Mouse (Mus musculus): ENCODE measurements around the gene Chrne. TPM values are rescaled to one million over a fixed set of nuclear protein-coding genes. Genes with fewer than 3 reads are reported as not detected.

Chrne gene
- total RNA-seq (2021) = 10 to 100 TPM; 18.0 to 28.1 TPM
- long read RNA-seq, experiment 1, transcript Chrne-202 (12 exons, 1,591 nt) = major isoform, 9 of 24 reads
- long read RNA-seq, experiment 1, partial matches to known transcripts = 8 of 24 reads
- long read RNA-seq, experiment 1, other reads (novel, unspliced or antisense) = 5 of 24 reads
- long read RNA-seq, experiment 2, transcript Chrne-202 (12 exons, 1,591 nt) = major isoform, 8 of 26 reads
- long read RNA-seq, experiment 2, partial matches to known transcripts = 2 of 26 reads
- long read RNA-seq, experiment 2, other reads (novel, unspliced or antisense) = 12 of 26 reads

DNA sequence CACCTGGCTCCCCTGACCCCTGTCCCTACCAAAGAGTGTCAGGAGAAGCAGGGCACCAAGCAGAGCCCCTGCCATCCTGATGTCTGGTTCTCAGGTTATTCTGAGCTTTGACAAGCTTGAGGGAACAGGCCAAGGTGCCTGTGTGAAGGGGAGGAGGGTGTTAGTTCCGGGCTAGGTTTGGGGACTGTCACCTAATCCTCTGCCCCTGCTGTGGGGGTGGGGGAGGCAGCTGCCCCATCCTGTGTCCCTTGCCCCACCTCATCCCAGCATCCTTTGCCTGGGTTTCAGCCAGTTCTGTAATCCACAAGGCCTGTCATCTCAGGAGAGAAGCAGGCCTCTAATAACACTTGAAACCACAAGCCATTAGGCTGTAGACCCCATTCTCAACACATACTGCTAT, at the start of gene Chrne:
Gene Chrne (minus strand): TSS at position 116 of the 400 bp plus-strand sequence.
- DNase-seq = peak in 1 of 2 experiments; percentile 28

DNA sequence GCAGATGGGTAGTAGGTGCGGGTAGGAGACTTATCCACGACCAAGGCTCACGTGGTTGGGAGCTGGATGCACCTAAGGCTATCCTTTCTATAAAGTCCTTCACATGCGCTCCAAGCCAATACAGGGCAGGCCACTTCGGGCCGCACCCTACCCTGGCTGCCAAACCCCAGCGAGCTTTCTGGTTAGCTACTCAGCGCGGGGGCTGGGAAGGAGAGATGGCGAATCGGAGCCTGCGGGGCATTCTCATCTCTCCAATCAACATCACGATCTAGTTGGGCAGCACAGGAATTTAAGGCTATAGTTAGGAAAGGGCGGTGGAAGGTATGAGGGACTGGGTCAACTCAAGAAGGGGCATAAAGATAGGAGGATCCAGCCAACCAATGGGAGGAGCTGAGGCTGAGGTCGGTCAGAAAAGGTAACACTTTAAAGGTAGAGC, 49.3 kb upstream of the Chrne start:
- intact Hi-C loops (cut with DNase I) = loop anchor here (2.0 kb wide), 1 partner anchor 14 kb away; the partner anchor contains the start of gene Pfn1
- DNase-seq = peak; percentile 73 to 75

More for the DNA sequence above, at the start of gene Chrne:
- intact Hi-C loops (cut with DNase I) = no loop called here

DNA sequence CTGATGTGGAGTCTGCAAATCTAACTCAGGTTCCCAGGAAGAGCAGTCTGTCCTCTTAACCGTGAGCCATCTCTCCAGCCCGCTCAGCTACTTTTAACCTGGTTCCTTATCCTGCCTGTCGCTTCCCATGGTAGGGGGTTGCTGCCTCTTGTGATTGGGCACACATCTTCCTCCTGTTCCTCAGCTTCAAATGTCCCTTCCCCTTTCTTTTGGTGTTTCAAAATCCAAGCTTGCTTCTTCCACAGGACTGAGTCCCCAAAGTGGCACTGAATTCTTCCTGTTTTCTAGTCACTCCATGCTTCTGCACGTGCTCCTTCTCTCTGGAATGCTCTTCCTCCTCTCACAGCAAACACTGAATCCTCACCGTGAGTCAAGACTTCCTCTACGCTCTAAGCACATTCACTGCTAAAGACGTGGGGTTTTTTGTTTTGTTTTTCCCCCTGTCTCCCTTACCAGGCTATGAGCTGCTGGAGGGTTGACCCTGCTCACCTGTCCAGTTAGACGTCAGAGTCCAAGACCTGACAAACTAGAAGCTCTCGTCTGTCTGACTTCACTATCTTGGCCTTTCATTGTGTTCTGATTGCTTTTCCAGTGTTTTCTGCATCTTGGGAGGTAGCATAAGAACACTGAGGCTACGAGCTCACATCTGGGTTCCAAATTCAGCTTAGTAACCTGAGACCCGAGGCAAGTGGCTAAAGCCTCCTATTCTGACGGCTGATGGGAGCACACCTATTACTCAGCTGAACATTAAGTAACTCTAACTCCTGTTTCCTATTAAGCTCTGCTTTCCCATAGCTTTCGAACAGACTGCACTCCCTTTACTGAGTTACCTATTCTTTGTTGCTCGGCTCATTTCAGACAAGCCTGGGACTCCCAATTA, 48.5 kb upstream of the Chrne start:
- intact Hi-C loops (cut with DNase I) = loop anchor here (2.0 kb wide), 1 partner anchor 13 kb away; the partner anchor contains the start of gene Pfn1
- no peak for DNase-seq

DNA sequence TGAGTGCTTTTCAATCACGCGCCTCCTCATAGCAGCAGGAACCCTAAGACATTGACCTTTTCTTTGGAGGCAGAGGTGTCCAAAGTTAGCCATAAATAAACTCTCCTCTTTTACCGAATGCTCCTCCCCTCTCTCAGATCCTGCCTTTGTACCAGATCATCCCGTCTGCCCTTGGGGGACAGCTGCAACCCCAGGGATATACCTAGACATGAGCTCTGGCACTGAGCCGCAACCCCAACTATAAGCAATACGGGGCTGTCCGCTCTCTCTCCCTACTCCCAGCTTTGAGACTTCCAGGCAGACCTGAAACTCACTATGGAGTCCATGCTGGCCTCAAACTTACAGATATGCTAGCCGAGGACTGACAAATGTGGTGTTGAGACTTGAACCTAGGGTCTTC, 47.7 kb upstream of the Chrne start:
- no peak for DNase-seq
- intact Hi-C loops (cut with DNase I) = no loop called here

DNA sequence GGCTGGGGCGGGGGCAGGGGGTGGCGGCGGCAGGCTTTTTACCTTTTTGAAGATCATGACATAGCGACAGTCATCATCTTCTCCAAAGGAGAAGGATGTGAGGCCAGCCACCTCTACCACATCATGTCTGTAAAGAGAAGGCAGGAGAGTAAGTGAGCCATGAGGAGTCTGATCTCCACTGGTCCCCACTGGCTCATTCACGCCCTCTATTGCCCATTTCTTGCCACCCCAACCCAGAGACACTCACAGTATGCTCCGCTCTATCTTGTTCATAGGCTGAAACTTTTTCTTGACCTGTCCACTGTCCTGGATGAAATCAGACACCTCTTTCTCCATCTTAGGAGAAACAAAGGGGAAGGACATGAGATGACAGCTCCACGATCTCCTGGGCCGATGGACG, 45.7 kb upstream of the Chrne start:
- intact Hi-C loops (cut with DNase I) = no loop called here
- no peak for DNase-seq

DNA sequence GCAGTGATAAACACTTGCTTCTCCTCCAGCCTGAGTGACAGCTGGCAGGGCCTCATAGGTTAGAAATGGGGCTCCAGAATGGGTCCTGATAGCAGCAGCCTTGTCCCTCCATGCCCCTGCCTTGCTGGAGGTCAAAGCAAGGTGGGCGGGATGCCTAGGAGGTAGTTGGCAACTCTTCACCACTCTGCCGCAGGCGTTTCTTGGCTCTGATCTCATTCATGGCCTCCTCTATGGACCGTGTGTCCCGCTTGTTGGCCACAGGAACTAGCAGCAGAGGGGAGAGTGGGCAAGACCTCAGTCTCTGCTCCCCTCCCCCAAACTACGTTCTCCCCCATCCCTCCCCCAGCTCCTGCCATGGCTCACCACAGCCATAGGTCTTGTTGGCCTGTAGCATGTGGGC, 44.9 kb upstream of the Chrne start:
- peak; percentile 30 to 60 for DNase-seq

DNA sequence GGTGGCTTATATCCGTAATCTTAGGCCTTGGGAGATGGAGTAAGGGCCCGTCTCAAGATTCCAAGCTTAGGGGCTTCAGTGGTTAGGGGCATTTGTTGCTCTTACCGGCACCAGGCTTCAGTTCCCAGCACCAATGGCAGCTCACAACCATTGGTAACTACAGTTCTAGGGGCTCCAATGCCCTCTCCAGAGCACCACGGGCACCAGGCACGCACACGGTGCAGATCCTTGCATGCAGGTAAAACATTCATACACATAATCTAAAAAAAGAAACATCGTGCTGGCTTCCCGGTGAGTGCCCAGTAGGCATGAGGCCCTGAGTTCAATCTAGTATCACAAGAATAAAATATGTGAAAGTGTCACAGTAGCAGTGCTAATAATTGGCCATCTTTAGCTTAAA, 44.1 kb upstream of the Chrne start:
- intact Hi-C loops (cut with DNase I) = no loop called here
- DNase-seq = no peak

More for the DNA sequence above, 44.9 kb upstream of the Chrne start:
- intact Hi-C loops (cut with DNase I) = no loop called here

DNA sequence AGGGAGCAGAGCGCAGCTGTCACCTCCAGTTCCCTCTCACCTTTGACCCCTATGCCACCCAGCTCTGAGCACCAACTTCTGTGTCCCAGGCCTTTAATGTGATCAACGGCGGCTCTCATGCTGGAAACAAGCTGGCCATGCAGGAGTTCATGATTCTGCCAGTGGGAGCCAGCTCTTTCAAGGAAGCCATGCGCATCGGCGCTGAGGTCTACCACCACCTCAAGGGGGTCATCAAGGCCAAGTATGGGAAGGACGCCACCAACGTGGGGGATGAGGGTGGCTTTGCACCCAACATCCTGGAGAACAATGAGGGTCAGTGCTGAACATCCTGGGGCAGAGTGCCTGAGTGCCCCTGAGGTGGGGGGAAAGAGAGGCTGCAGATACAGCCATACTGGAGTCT, 41.6 kb upstream of the Chrne start:
- intact Hi-C loops (cut with DNase I) = no loop called here
- no peak for DNase-seq

DNA sequence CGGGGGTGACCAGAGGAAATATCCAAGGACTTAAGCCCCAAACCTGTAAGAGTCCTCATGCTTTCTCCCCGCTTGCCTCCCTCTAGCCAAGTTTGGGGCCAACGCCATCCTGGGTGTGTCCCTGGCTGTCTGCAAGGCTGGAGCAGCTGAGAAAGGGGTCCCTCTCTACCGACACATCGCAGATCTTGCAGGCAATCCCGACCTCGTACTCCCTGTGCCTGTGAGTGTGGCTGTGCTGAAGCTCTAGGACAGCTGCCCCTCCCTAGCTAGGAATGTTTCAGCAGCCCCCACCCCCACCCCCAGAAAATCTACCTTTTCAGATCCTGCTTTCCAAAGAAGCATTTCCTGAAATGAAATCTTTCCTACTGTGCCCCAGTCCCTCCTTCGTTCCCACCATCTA, 39.9 kb upstream of the Chrne start:
- intact Hi-C loops (cut with DNase I) = loop anchor here (10.0 kb wide), 1 partner anchor 664 kb away; the partner anchor contains the start of genes Gabarap and Phf23
- DNase-seq = no peak

DNA sequence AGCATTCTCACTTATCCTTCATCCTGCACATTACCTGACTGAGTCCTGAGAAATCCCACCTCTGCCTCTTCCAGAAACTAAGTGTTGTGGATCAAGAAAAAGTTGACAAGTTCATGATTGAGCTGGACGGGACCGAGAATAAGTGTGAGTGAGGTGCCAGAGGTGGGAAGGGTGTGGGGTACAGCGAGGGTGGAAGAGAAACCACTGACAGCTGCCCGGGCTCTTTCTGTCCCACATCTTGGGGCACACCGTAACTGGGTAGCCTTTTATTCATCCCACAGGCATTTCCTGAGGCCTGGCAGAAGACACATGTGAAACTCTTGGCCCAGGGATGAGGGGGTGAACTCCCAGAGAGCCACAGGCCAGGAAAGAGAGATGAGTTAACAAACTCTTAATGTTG, 39.5 kb upstream of the Chrne start:
- intact Hi-C loops (cut with DNase I) = loop anchor here (10.0 kb wide), 1 partner anchor 664 kb away; the partner anchor contains the start of genes Gabarap and Phf23
- DNase-seq = no peak

DNA sequence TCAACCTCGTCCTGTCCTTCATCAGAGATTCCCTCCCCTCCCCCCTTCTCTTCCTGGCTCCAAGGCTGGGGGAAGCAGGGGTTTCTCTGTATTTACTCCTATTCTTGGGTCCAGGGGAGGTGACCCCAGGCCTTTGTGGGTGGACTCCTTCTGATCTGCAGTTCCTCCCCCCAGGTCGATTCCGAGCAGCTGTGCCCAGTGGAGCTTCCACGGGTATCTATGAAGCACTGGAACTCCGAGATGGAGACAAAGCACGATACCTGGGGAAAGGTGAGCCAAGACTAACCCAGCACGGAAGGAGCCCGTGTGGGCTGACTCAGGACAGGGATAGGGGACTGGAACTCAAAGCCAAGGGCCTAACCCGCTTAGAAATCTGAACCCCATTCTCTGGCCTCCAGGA, 39.0 kb upstream of the Chrne start:
- no peak for DNase-seq
- intact Hi-C loops (cut with DNase I) = loop anchor here (10.0 kb wide), 1 partner anchor 663 kb away; the partner anchor contains the start of genes Gabarap and Phf23

DNA sequence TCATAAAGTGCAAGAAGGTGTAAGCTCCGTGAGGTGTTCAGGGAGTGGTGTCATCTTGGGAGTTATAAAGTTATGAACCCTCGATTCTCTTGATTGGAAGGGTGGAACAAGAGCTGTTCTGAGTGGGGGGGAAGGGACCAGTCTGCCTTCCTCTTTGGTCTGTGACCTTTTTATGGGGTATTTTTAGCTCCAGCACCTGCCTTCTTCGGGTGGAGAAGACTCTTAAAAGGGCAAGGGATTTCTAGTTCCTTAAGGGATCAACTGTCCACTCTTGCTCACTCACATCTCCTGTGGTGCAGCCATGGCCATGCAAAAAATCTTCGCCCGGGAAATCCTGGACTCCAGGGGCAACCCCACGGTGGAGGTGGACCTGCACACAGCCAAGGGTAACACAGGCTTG, 38.6 kb upstream of the Chrne start:
- peak in 1 of 2 experiments; percentile 14 for DNase-seq
- intact Hi-C loops (cut with DNase I) = loop anchor here (10.0 kb wide), 1 partner anchor 663 kb away; the partner anchor contains the start of genes Gabarap and Phf23

DNA sequence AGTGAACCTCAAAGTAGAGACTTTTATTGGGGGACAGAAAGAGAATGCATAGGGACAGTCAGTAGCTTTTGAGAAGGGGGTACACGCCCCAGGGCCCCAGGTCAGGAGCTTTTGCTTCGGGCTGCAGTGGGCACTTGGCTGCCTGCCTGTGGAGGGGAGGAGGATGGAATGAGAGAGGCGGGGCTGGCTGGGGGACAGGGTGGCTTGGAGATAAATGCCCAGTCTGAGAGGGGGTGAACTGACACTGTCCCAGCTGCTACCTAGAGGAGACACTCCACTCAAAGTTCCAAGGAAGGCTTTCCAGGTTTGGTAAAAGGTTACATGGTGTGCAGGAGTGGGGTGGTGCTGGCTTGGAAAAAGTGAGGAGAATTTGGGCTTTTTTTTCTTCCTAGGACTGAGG, 37.9 kb upstream of the Chrne start, which contains the start of gene Eno3:
Gene Eno3 (plus strand): TSS at position 239 of the 400 bp plus-strand sequence.
- intact Hi-C loops (cut with DNase I) = loop anchor here (10.0 kb wide), 1 partner anchor 662 kb away; the partner anchor contains the start of genes Gabarap and Phf23
- DNase-seq = peak; percentile 65 to 66

DNA sequence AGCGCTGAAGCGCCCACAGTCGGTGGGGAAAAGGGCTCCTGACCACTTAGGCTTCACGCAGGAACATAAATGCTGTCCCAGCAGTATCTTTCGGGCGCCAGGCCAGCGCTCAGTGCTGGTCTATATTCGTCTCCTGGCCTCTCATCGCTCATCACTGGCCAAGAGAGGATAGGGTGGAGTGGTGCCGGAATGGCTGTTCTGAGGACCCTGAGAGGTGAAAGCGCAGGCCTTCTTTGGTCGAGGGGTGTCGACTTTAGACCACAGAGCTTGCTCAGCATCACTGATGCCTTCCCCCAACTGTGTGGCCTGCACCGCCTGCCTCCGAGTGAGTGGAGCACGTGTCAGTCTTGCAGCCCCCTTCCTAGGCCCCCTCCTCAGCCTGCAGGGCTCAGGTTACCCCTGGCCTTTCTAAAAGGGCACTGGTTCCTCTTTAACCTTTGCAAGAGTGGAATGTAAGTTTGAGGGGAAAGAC, 37.5 kb upstream of the Chrne start:
- intact Hi-C loops (cut with DNase I) = loop anchor here (10.0 kb wide), 1 partner anchor 662 kb away; the partner anchor contains the start of genes Gabarap and Phf23
- DNase-seq = peak; percentile 82 to 84

DNA sequence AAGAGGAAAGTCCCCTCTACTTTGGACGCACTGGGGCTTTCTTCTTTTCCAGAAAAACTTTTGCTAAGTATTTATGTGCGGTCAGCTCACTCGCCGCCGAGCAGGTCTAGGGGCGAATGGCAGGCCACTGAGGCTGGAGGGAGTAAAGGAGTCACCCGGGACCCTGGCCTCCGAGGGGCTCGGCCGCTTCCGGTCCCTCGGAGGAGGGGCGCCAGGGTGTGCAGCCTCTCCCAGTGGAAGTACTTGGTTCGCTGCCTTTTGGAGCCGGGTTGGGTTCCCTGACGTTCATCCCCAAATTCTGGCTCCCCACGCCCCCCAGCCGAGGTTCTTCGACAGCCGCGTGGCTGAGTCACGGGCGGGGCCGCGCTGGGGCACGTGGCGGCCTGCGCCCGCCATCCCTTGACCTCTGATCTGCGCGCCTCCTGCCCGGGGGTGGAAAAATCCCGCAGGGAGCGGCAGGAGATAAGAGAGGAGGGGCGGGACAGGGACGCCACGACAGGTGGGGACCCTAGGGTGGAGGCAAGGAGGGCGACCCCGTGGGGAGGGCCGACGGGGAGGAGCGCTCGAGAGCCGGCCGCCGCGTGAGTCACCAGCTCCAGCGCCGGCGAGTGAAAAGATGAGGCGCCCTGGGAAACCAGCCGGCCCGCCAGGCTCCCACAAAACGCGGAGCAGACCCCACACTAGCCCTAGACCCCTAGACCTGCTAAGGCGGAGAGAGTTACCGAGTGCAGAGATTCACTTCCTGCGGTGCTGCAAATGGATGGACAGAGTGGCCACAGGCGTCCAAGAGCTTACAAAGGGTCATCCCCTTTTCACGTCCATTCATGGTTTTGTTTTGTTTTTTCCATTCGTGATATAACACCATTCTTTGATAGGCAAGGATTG, 36.8 kb upstream of the Chrne start:
- DNase-seq = peak; percentile 65 to 73
- intact Hi-C loops (cut with DNase I) = loop anchor here (2.0 to 10.0 kb wide), 2 partner anchors 13 to 661 kb away; partner anchors contain the start of genes Gabarap, Phf23 and Spag7

DNA sequence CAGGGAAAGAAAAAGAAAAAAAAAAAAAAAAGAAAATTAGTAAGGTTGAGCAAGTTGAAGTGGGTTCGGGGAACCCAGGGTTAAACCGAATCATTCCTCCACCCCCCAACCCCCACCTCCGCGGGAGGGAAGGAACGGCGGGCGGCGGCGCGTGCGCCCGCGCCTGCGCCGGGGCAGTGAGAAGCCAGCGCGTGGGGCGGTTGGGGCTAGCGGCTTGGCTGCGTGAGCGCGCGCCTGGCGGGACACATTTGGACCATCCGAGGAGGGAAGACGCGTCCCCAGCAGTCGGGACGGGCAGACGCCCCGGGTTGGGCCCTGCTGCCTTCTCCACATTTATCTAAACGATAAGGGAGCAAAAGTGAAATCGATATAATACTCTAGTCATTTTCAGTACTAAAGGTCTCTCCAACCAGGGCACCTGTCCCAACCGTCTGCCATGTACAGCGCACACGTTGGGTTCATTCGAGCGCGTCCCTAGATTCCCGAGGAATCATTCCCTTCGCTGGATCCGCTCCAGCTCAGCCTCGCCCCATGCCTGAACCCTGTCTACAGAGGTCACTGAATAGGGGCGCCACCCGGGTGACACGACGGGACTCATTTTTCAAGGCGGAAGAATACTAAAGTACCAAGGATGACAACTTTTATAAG, 36.0 kb upstream of the Chrne start:
- DNase-seq = peak; percentile 81 to 83
- intact Hi-C loops (cut with DNase I) = loop anchor here (2.0 to 10.0 kb wide), 2 partner anchors 14 to 660 kb away; partner anchors contain the start of genes Gabarap, Phf23 and Spag7

DNA sequence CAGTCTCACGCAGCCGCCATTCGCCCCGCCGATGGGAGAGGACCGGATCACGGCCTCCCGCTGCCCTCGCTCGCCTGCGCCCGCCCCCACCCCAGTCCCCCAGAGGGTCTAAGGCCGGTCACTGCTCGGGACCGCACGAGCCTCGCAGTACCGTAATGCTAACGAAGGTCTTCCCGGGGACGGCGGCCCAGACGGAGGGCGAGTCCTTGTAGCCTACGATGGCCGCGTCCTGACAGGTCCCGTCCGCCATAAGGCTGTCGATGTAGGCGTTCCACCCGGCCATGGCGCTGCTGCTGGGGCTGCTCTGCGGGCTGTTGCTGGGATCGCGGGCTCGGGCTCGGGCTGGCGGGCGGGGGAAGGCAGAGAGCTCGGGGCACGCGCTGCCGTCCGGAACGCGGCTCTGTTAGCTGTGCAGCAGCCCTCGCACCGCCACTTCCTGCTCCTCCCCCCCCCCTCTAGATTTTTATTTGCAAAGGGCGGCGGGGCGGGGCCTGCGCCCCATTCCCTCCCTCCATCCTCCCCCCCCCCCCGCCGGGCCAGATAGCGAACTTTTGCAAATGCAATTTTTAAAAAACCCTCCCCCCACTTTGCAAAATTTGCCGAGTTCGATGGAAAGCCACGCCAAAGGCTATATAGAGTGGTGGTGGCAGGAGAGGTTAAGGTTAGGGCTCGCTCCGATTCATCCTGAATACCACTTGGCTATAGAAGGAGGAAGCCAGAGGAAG, 35.3 kb upstream of the Chrne start, which contains the start of gene Pfn1:
Gene Pfn1 (minus strand): TSS at position 447 of the 725 bp plus-strand sequence.
- DNase-seq = peak; percentile 67 to 69
- intact Hi-C loops (cut with DNase I) = loop anchor here (2.0 to 10.0 kb wide), 2 partner anchors 14 to 660 kb away; partner anchors contain the start of genes Gabarap, Phf23 and Spag7
